In the genomic region with DNA sequence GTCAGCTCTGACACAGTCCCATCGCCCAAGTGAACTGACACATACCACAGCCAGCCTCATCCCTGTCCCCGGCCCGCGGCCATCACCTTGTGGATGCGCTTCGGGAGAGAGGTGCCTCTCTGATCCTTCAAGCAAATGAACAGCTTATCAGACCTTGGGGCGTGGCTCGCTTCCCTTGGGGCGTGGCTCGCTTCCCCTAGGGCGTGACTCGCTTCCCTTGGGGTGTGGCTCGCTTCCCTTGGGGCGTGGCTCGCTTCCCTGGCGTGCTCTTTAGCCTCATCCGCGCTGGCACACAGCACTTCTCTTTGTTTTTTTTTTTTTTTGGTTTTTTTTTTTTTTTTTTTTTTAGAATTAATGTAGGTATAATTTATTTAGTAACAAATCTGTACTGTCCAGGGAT, we compare ENCODE assay signal across 21 mouse cellular contexts. TPM values are rescaled to one million over a fixed set of nuclear protein-coding genes. Genes with fewer than 3 reads are reported as not detected.
A peak's percentile ranks its signal among the peaks of the same experiment; 100 is the strongest.
DNase-seq lines count a peak whose midpoint lies in the region; ATAC-seq and TF ChIP-seq lines count a peak whose summit lies in the region.
"Had no signal": no experiment of that assay in that cellular context is flagged by ENCODE, and none has a peak within 500 bp of the region (broad histone marks: within the 10 kb centered on the region; RNA-seq: fewer than 3 reads in every experiment).

No protein-coding gene starts in this region.

- no peak for TF ChIP-seq CTCF in E14TG2a.4 (conservative IDR thresholded peaks at IDR 0.05; ENCODE audit: low read length)
- no peak for TF ChIP-seq CTCF in liver, postnatal 0 days (IDR thresholded peaks at IDR 0.05; ENCODE audit: low read depth)
- no peak for TF ChIP-seq CTCF in cerebellum, adult 2 months (IDR thresholded peaks at IDR 0.05; ENCODE audit: borderline replicate concordance, insufficient read depth, low read depth, low read length)

- peak; percentile 79 for DNase-seq in ES-CJ7 (ENCODE audit: low read depth, low spot score)
- peak; percentile 18 for DNase-seq in liver, postnatal 0 days
- no peak for DNase-seq in thymus, postnatal 0 days (ENCODE audit: low spot score)
- no peak for DNase-seq in cerebellum, adult 2 months
- DNase-seq: adrenal gland, postnatal 14 days; cerebellum, adult 11-12 months; gastrocnemius, postnatal 14 days; heart, adult 2 months; kidney, adult 2 months; kidney, postnatal 10 days; layer of hippocampus, postnatal 36 days; thymus, postnatal 25 days had no signal

- H3K36me3 ChIP-seq in E14TG2a.4 (ENCODE audit: insufficient read depth, low read length) = no peaks in the 10 kb centered on the region
- H3K36me3 ChIP-seq in liver, postnatal 0 days (replicated peaks; ENCODE audit: insufficient read depth, low read length) = no peaks in the 10 kb centered on the region
- H3K36me3 ChIP-seq: forebrain, embryonic 12.5 days had no signal

- ATAC-seq in common myeloid progenitor, adult 5-6 weeks (replicated peaks; ENCODE audit: low read depth, poor library complexity, severe bottlenecking) = 0 out of 2 replicates have a peak, but pooled peaks have one; percentile 22
- ATAC-seq in liver, postnatal 0 days = no peak
- no peak for ATAC-seq in monocyte, adult 5-6 weeks (replicated peaks; ENCODE audit: insufficient number of reproducible peaks, low FRiP score, low TSS enrichment, poor library complexity, severe bottlenecking)
- ATAC-seq: inflammation-experienced regulatory T-cells, adult 6 months; midbrain, embryonic 16.5 days had no signal

- no peaks in the 10 kb centered on the region for H3K9me3 ChIP-seq in E14TG2a.4 (ENCODE audit: low read length)
- H3K9me3 ChIP-seq in liver, postnatal 0 days (ENCODE audit: low read length) = no peaks in the 10 kb centered on the region; the same call in 1 of the 2 replicates
- H3K9me3 ChIP-seq: forebrain, embryonic 12.5 days had no signal

- 66% methylated on average over 18 of the region's 18 CpGs for WGBS in liver, postnatal 0 days (ENCODE audit: insufficient replicate concordance)
- WGBS in cerebellum, adult 2 months = 81% methylated on average over 18 of the region's 18 CpGs

- H3K27me3 ChIP-seq in E14TG2a.4 (ENCODE audit: insufficient read depth, low read length) = no peaks in the 10 kb centered on the region
- no peaks in the 10 kb centered on the region for H3K27me3 ChIP-seq in liver, postnatal 0 days (ENCODE audit: insufficient read depth, low read length)
- H3K27me3 ChIP-seq in cerebellum, adult 2 months (ENCODE audit: control insufficient read depth, insufficient read depth, low read length) = no peaks in the 10 kb centered on the region
- H3K27me3 ChIP-seq: forebrain, embryonic 12.5 days had no signal

- H3K27ac ChIP-seq in liver, postnatal 0 days (ENCODE audit: low read depth) = no peak overlapping the region
- H3K27ac ChIP-seq in cerebellum, adult 2 months (ENCODE audit: insufficient read depth, low read length) = no peak overlapping the region
- H3K27ac ChIP-seq: embryonic facial prominence, embryonic 10.5 days; forebrain, embryonic 12.5 days; heart, adult 2 months; stomach, postnatal 0 days had no signal

- TF ChIP-seq POLR2A in cerebellum, adult 2 months (IDR thresholded peaks at IDR 0.05; ENCODE audit: borderline replicate concordance, insufficient read depth, low read length) = no peak

- no peak overlapping the region for H3K9ac ChIP-seq in liver, postnatal 0 days (replicated peaks)
- H3K9ac ChIP-seq: forebrain, embryonic 12.5 days had no signal

- no peak for TF ChIP-seq EP300 in liver, postnatal 0 days (IDR thresholded peaks at IDR 0.05; ENCODE audit: low read depth)

- H3K4me1 ChIP-seq in E14TG2a.4 (replicated peaks; ENCODE audit: low read depth, low read length) = peaks cover 45% of the 10 kb centered on the region
- no peaks in the 10 kb centered on the region for H3K4me1 ChIP-seq in liver, postnatal 0 days (ENCODE audit: insufficient read depth)
- H3K4me1 ChIP-seq in cerebellum, adult 2 months (ENCODE audit: control insufficient read depth, insufficient read depth, low read length) = no peaks in the 10 kb centered on the region
- H3K4me1 ChIP-seq: forebrain, embryonic 12.5 days had no signal

- H3K4me3 ChIP-seq in E14TG2a.4 (replicated peaks; ENCODE audit: low read length) = peak overlapping the region; percentile 52
- no peak overlapping the region for H3K4me3 ChIP-seq in liver, postnatal 0 days (ENCODE audit: low read depth, low read length)
- no peak overlapping the region for H3K4me3 ChIP-seq in cerebellum, adult 2 months (replicated peaks; ENCODE audit: insufficient read depth, low read depth, low read length)
- H3K4me3 ChIP-seq: embryonic facial prominence, embryonic 10.5 days; forebrain, embryonic 12.5 days; heart, adult 2 months had no signal

- no peak overlapping the region for H3K4me2 ChIP-seq in liver, postnatal 0 days (ENCODE audit: low read depth, low read length)
- H3K4me2 ChIP-seq: forebrain, embryonic 12.5 days had no signal

RNA-seq across cellular contexts. Expression of a gene that starts 34.8 kb away (rescaled TPM):
- 0.49 and 0.78 TPM in 2 replicates for total RNA-seq in common myeloid progenitor, adult 5-6 weeks (2017)
- 0.25 and 0.32 TPM in 2 replicates for polyA plus RNA-seq in liver, postnatal 0 days (2015; fragmentation: Nextera tagmentation; extraction: Ambion mirVana)
- polyA plus RNA-seq in thymus, postnatal 0 days (2015; fragmentation: Nextera tagmentation; extraction: Ambion mirVana) = 1.6 and 2.1 TPM in 2 replicates
- total RNA-seq in monocyte, adult 5-6 weeks (2017) = 2.4 to 20.7 TPM (median 10.6 TPM) in 3 replicates
- 25.2 and 28.4 TPM in 2 replicates for polyA plus RNA-seq in cerebellum, adult 2 months (2012; rRNA removed)
- total RNA-seq: liver, adult 2 months had no signal

RNA-seq across cellular contexts. Expression of a gene that starts 45.7 kb away (rescaled TPM):
- total RNA-seq in common myeloid progenitor, adult 5-6 weeks (2017) = not detected in 2 replicates
- polyA plus RNA-seq in liver, postnatal 0 days (2015; fragmentation: Nextera tagmentation; extraction: Ambion mirVana) = not detected in 2 replicates
- polyA plus RNA-seq in thymus, postnatal 0 days (2015; fragmentation: Nextera tagmentation; extraction: Ambion mirVana) = 0.09 TPM in 1 of 2 replicates, not detected in the other
- total RNA-seq in monocyte, adult 5-6 weeks (2017) = not detected in 3 replicates
- polyA plus RNA-seq in cerebellum, adult 2 months (2012; rRNA removed) = 1.4 and 1.8 TPM in 2 replicates
- total RNA-seq: liver, adult 2 months had no signal
- polyA plus RNA-seq: inflammation-experienced regulatory T-cells, adult 6 months; liver, adult 2 months had no signal

Comparison
In these comparisons a context has a peak if more than half of its experiments do, and no peak if none do; other contexts are left out.
1. DNase-seq: peak in ES-CJ7 (single experiment) and liver, postnatal 0 days (single experiment); none in thymus, postnatal 0 days (single experiment) and cerebellum, adult 2 months (0 of 2).